Mouse (Mus musculus): ENCODE results near the gene Dnajb13. TPM values are rescaled to one million over a fixed set of nuclear protein-coding genes. Genes with fewer than 3 reads are reported as not detected.

The Dnajb13 gene
- total and polyA plus RNA-seq, 3 experiments, result 2.0 to 3.6 TPM; not detected in 1

GRCm38 (mm10) chr7:100494415-100494831 lies 20.3 kb downstream of the Dnajb13 start:
- no peaks in the 10 kb centered on the region for H3K9me3 ChIP-seq (replicated peaks; ENCODE audit: insufficient read depth, low read length)
- peak; percentile 67 for DNase-seq (ENCODE audit: low read depth, low spot score)
- peaks cover 0 to 11% of the 10 kb centered on the region in 2 experiments; a peak in 3 of 4 replicates for H3K36me3 ChIP-seq (ENCODE audit: control insufficient read depth in 1 of 2, insufficient read depth in 2 of 2, low read length in 2 of 2)
- peaks cover 37% of the 10 kb centered on the region for H3K79me2 ChIP-seq (ENCODE audit: control insufficient read depth, insufficient read depth, low read length, poor library complexity)
- H3K27ac ChIP-seq (ENCODE audit: control insufficient read depth, low read depth, low read length), result peak overlapping the region; percentile 90
- peak overlapping the region; percentile 80 for H3K9ac ChIP-seq (ENCODE audit: control insufficient read depth, low read depth, low read length, poor library complexity, severe bottlenecking)
- peak; percentile 39 for TF ChIP-seq USF1 (IDR thresholded peaks at IDR 0.05; ENCODE audit: low read depth, low read length)
- TF ChIP-seq POLR2AphosphoS2 (IDR thresholded peaks at IDR 0.05; ENCODE audit: low read length), result no peak
- TF ChIP-seq POLR2AphosphoS5 (IDR thresholded peaks at IDR 0.05; ENCODE audit: borderline replicate concordance, low read depth, low read length), result peak; percentile 93; the same call in 1 of the 2 replicates
- TF ChIP-seq USF2 (IDR thresholded peaks at IDR 0.05; ENCODE audit: borderline replicate concordance in 1 of 2, insufficient read depth in 1 of 2, low read depth in 1 of 2, low read length in 2 of 2), result 0 out of 4 replicates have a peak, but pooled peaks of 1 of the 2 experiments have one; percentile 12
- TF ChIP-seq MXI1 (IDR thresholded peaks at IDR 0.05; ENCODE audit: low read depth, low read length), result no peak; the same call in 1 of the 2 replicates
- peak; percentile 68; the same call in 1 of the 2 replicates for TF ChIP-seq BHLHE40 (IDR thresholded peaks at IDR 0.05; ENCODE audit: borderline replicate concordance, low read depth, low read length)
- TF ChIP-seq MYC (IDR thresholded peaks at IDR 0.05; ENCODE audit: low read depth, low read length), result 0 out of 2 replicates have a peak, but pooled peaks have one; percentile 16
- TF ChIP-seq POLR2A (IDR thresholded peaks at IDR 0.05; ENCODE audit: control insufficient read depth in 1 of 2, insufficient read depth in 1 of 2, low read depth in 1 of 2, low read length in 2 of 2, poor library complexity in 1 of 2), result no peak
- peak overlapping the region; percentile 69 to 83 for H3K4me3 ChIP-seq (ENCODE audit: control insufficient read depth in 1 of 2, insufficient read depth in 1 of 2, low read depth in 2 of 2, low read length in 2 of 2)
- H3K27me3 ChIP-seq (ENCODE audit: control insufficient read depth in 1 of 2, insufficient read depth in 2 of 2, low read length in 2 of 2), result no peaks in the 10 kb centered on the region
- H3K4me1 ChIP-seq (ENCODE audit: control insufficient read depth in 1 of 2, insufficient read depth in 2 of 2, low read length in 2 of 2), result peaks cover 3 to 12% of the 10 kb centered on the region in 2 experiments; a peak in 3 of 4 replicates

- peak overlapping the region; percentile 80 for H3K9ac ChIP-seq (ENCODE audit: control insufficient read depth, low read depth, low read length, poor library complexity, severe bottlenecking)
- H3K79me2 ChIP-seq (ENCODE audit: control insufficient read depth, insufficient read depth, low read length, poor library complexity), result peaks cover 37% of the 10 kb centered on the region
- H3K27me3 ChIP-seq (ENCODE audit: control insufficient read depth in 1 of 2, insufficient read depth in 2 of 2, low read length in 2 of 2), result no peaks in the 10 kb centered on the region
- H3K9me3 ChIP-seq (replicated peaks; ENCODE audit: insufficient read depth, low read length), result no peaks in the 10 kb centered on the region
- H3K4me3 ChIP-seq (ENCODE audit: control insufficient read depth in 1 of 2, insufficient read depth in 1 of 2, low read depth in 2 of 2, low read length in 2 of 2), result peak overlapping the region; percentile 69 to 83
- peak overlapping the region; percentile 90 for H3K27ac ChIP-seq (ENCODE audit: control insufficient read depth, low read depth, low read length)
- H3K36me3 ChIP-seq (ENCODE audit: control insufficient read depth in 1 of 2, insufficient read depth in 2 of 2, low read length in 2 of 2), result peaks cover 0 to 11% of the 10 kb centered on the region in 2 experiments; a peak in 3 of 4 replicates
- peak; percentile 95 for DNase-seq (ENCODE audit: low read depth, low spot score)
- H3K4me1 ChIP-seq (ENCODE audit: control insufficient read depth in 1 of 2, insufficient read depth in 2 of 2, low read length in 2 of 2), result peaks cover 3 to 12% of the 10 kb centered on the region in 2 experiments; a peak in 3 of 4 replicates
- TF ChIP-seq NELFE (IDR thresholded peaks at IDR 0.05; ENCODE audit: low read depth, low read length), result no peak
- no peak for TF ChIP-seq GABPA (IDR thresholded peaks at IDR 0.05; ENCODE audit: low read depth, low read length)
- TF ChIP-seq ETS1 (IDR thresholded peaks at IDR 0.05; ENCODE audit: low read depth, low read length), result peak; percentile 90
- no peak for TF ChIP-seq MAZ (IDR thresholded peaks at IDR 0.05; ENCODE audit: low read depth, low read length)
- TF ChIP-seq NRF1 (IDR thresholded peaks at IDR 0.05; ENCODE audit: insufficient read depth, low read depth, low read length, poor library complexity, severe bottlenecking), result no peak
- TF ChIP-seq RCOR1 (IDR thresholded peaks at IDR 0.05; ENCODE audit: low read depth, low read length), result no peak
- TF ChIP-seq MYC (IDR thresholded peaks at IDR 0.05; ENCODE audit: low read depth, low read length), result peak; percentile 76; the same call in 1 of the 2 replicates
- TF ChIP-seq TAL1 (IDR thresholded peaks at IDR 0.05; ENCODE audit: low read length), result no peak
- TF ChIP-seq USF1 (IDR thresholded peaks at IDR 0.05; ENCODE audit: low read depth, low read length), result peak; percentile 38; the same call in 1 of the 2 replicates
- TF ChIP-seq MXI1 (IDR thresholded peaks at IDR 0.05; ENCODE audit: low read depth, low read length), result peak; percentile 89
- no peak for TF ChIP-seq SMC3 (IDR thresholded peaks at IDR 0.05; ENCODE audit: low read depth, low read length)
- TF ChIP-seq USF2 (IDR thresholded peaks at IDR 0.05; ENCODE audit: borderline replicate concordance in 1 of 2, insufficient read depth in 1 of 2, low read depth in 1 of 2, low read length in 2 of 2), result no peak
- peak; percentile 47; the same call in 1 of the 2 replicates for TF ChIP-seq CHD1 (IDR thresholded peaks at IDR 0.05; ENCODE audit: low read depth, low read length)
- no peak for TF ChIP-seq ZMIZ1 (IDR thresholded peaks at IDR 0.05; ENCODE audit: low read depth, low read length)
- no peak for TF ChIP-seq RAD21 (IDR thresholded peaks at IDR 0.05; ENCODE audit: low read depth, low read length)
- 0 out of 2 replicates have a peak, but pooled peaks have one; percentile 28 for TF ChIP-seq MYB (IDR thresholded peaks at IDR 0.05; ENCODE audit: low read depth, low read length)
- TF ChIP-seq MAX (IDR thresholded peaks at IDR 0.05; ENCODE audit: low read length), result 0 out of 2 replicates have a peak, but pooled peaks have one; percentile 61
- TF ChIP-seq ZC3H11A (IDR thresholded peaks at IDR 0.05; ENCODE audit: low read depth, low read length), result no peak
- no peak for TF ChIP-seq UBTF (IDR thresholded peaks at IDR 0.05; ENCODE audit: borderline replicate concordance, insufficient read depth, low read depth, low read length)
- no peak for TF ChIP-seq E2F4 (IDR thresholded peaks at IDR 0.05; ENCODE audit: borderline replicate concordance, low read depth, low read length)
- TF ChIP-seq POLR2A (IDR thresholded peaks at IDR 0.05; ENCODE audit: control insufficient read depth in 1 of 2, insufficient read depth in 1 of 2, low read depth in 1 of 2, low read length in 2 of 2, poor library complexity in 1 of 2), result peak in 1 of 2 experiments; percentile 50; a peak in 1 of 4 replicates
- TF ChIP-seq HCFC1 (IDR thresholded peaks at IDR 0.05; ENCODE audit: low read depth, low read length), result peak; percentile 13; the same call in 1 of the 2 replicates
- TF ChIP-seq CHD2 (IDR thresholded peaks at IDR 0.05; ENCODE audit: low read length), result no peak; the same call in 1 of the 2 replicates
These were observed 21.0 kb downstream of the Dnajb13 start for GRCm38 (mm10) chr7:100493484-100494414.

Data from MEL (cell line).